Mouse (Mus musculus): ENCODE results near the gene Mup10. TPM values are rescaled to one million over a fixed set of nuclear protein-coding genes. Genes with fewer than 3 reads are reported as not detected.
"Not testable (repeated sequence)": the region's sequence is repeated elsewhere in the genome, so short reads cannot be mapped to it uniquely, and the experiment has no call there.

Mup10 gene
- total RNA-seq (2021) = not detected

- intact Hi-C loops (cut with DNase I); DNase-seq (ENCODE audit: low spot score in 2 of 2): not testable (repeated sequence)
Measured at GRCm38 (mm10) chr4:60582099-60582498, at the start of gene Mup10. Mup10 (minus strand) TSS chr4:60582199.

Other genes with a start within 250 kb of the Mup10 start
- gene Mup9, start 160.2 kb downstream of the Mup10 start, total RNA-seq (2021) = not detected
- not detected for gene Mup1, start 80.2 kb downstream of the Mup10 start, total RNA-seq (2021)
- gene Mup11, start 80.2 kb upstream of the Mup10 start, total RNA-seq (2021) = not detected
- not detected for gene Mup12, start 159.1 kb upstream of the Mup10 start, total RNA-seq (2021)
- not detected for gene Mup22, start 239.3 kb upstream of the Mup10 start, total RNA-seq (2021)